Mouse (Mus musculus): ENCODE results near the gene Tlcd1. TPM values are rescaled to one million over a fixed set of nuclear protein-coding genes. Genes with fewer than 3 reads are reported as not detected.

Gene Tlcd1
- total and polyA plus RNA-seq, 2 experiments: 50.7 to 61.5 TPM

GRCm38 (mm10) chr11:78136132-78136531 lies 40.4 kb upstream of the Tlcd1 start:
- Histone ChIP-seq H3K27ac (replicated peaks; ENCODE audit: insufficient read depth, low read depth, low read length) (no peak overlapping the region; the same call in 1 of the 2 replicates), H3K4me3 (ENCODE audit: insufficient read depth, low read depth, low read length) (no peak overlapping the region), H3K9ac (ENCODE audit: low read depth, low read length) (no peak overlapping the region), H3K27me3 (ENCODE audit: control insufficient read depth, insufficient read depth, low read length) (no peaks in the 10 kb centered on the region), H3K4me1 (ENCODE audit: control insufficient read depth, insufficient read depth, low read length) (peaks cover 38% of the 10 kb centered on the region), H3K36me3 (ENCODE audit: control insufficient read depth, insufficient read depth, low read length) (no peaks in the 10 kb centered on the region), H3K79me2 (ENCODE audit: control insufficient read depth, insufficient read depth, low read length) (peaks cover 46% of the 10 kb centered on the region; the same call in 1 of the 2 replicates)
- 10% methylated on average over 1 of the region's 1 CpGs for WGBS
- DNase-seq (ENCODE audit: extremely low read depth, low read depth, low spot score): no peak
- no peak for TF ChIP-seq CTCF (IDR thresholded peaks at IDR 0.05; ENCODE audit: low read depth, low read length)
- no peak for TF ChIP-seq POLR2A (IDR thresholded peaks at IDR 0.05; ENCODE audit: extremely low read depth, insufficient read depth, low read length)

GRCm38 (mm10) chr11:78137584-78137983 lies 38.9 kb upstream of the Tlcd1 start:
- peak; percentile 89 for DNase-seq (ENCODE audit: extremely low read depth, low read depth, low spot score)
- H3K36me3 ChIP-seq (ENCODE audit: control insufficient read depth, insufficient read depth, low read length): no peaks in the 10 kb centered on the region
- WGBS: 9% methylated on average over 4 of the region's 4 CpGs
- H3K27me3 ChIP-seq (ENCODE audit: control insufficient read depth, insufficient read depth, low read length): no peaks in the 10 kb centered on the region
- peaks cover 44% of the 10 kb centered on the region; the same call in 1 of the 2 replicates for H3K79me2 ChIP-seq (ENCODE audit: control insufficient read depth, insufficient read depth, low read length)
- no peak overlapping the region for H3K4me3 ChIP-seq (ENCODE audit: insufficient read depth, low read depth, low read length)
- H3K9ac ChIP-seq (ENCODE audit: low read depth, low read length): peak overlapping the region; percentile 63; the same call in 1 of the 2 replicates
- TF ChIP-seq CTCF (IDR thresholded peaks at IDR 0.05; ENCODE audit: low read depth, low read length): no peak
- peak overlapping the region; percentile 97 for H3K27ac ChIP-seq (replicated peaks; ENCODE audit: insufficient read depth, low read depth, low read length)
- peaks cover 36% of the 10 kb centered on the region for H3K4me1 ChIP-seq (ENCODE audit: control insufficient read depth, insufficient read depth, low read length)

- peaks cover 32% of the 10 kb centered on the region for H3K4me1 ChIP-seq (ENCODE audit: control insufficient read depth, insufficient read depth, low read length)
These were observed 38.5 kb upstream of the Tlcd1 start for GRCm38 (mm10) chr11:78138023-78138422.

GRCm38 (mm10) chr11:78140665-78141064 lies 35.8 kb upstream of the Tlcd1 start:
- TF ChIP-seq CTCF (IDR thresholded peaks at IDR 0.05; ENCODE audit: low read depth, low read length) (no peak), POLR2A (IDR thresholded peaks at IDR 0.05; ENCODE audit: extremely low read depth, insufficient read depth, low read length) (no peak)
- no peaks in the 10 kb centered on the region for H3K27me3 ChIP-seq (ENCODE audit: control insufficient read depth, insufficient read depth, low read length)
- H3K36me3 ChIP-seq (ENCODE audit: control insufficient read depth, insufficient read depth, low read length): peaks cover 22% of the 10 kb centered on the region
- peaks cover 16% of the 10 kb centered on the region for H3K4me1 ChIP-seq (ENCODE audit: control insufficient read depth, insufficient read depth, low read length)
- no peak overlapping the region for H3K27ac ChIP-seq (replicated peaks; ENCODE audit: insufficient read depth, low read depth, low read length)
- H3K9ac ChIP-seq (ENCODE audit: low read depth, low read length): no peak overlapping the region
- DNase-seq (ENCODE audit: extremely low read depth, low read depth, low spot score): no peak
- WGBS: 66% methylated on average over 5 of the region's 5 CpGs
- no peak overlapping the region for H3K4me3 ChIP-seq (ENCODE audit: insufficient read depth, low read depth, low read length)
- peaks cover 41% of the 10 kb centered on the region; the same call in 1 of the 2 replicates for H3K79me2 ChIP-seq (ENCODE audit: control insufficient read depth, insufficient read depth, low read length)

More at GRCm38 (mm10) chr11:78138023-78138422, 38.5 kb upstream of the Tlcd1 start:
- Histone ChIP-seq H3K79me2 (ENCODE audit: control insufficient read depth, insufficient read depth, low read length) (peaks cover 45% of the 10 kb centered on the region; the same call in 1 of the 2 replicates), H3K4me3 (ENCODE audit: insufficient read depth, low read depth, low read length) (no peak overlapping the region), H3K27me3 (ENCODE audit: control insufficient read depth, insufficient read depth, low read length) (no peaks in the 10 kb centered on the region), H3K27ac (replicated peaks; ENCODE audit: insufficient read depth, low read depth, low read length) (peak overlapping the region; percentile 97), H3K36me3 (ENCODE audit: control insufficient read depth, insufficient read depth, low read length) (peaks cover under 1% of the 10 kb centered on the region; the same call in 1 of the 2 replicates), H3K9ac (ENCODE audit: low read depth, low read length) (peak overlapping the region; percentile 26; the same call in 1 of the 2 replicates)
- TF ChIP-seq POLR2A (IDR thresholded peaks at IDR 0.05; ENCODE audit: extremely low read depth, insufficient read depth, low read length): no peak
- DNase-seq (ENCODE audit: extremely low read depth, low read depth, low spot score): peak; percentile 64
- WGBS: 19% methylated on average over 3 of the region's 3 CpGs

- Histone ChIP-seq H3K9ac (ENCODE audit: low read depth, low read length) (no peak overlapping the region), H3K4me1 (ENCODE audit: control insufficient read depth, insufficient read depth, low read length) (peaks cover 5% of the 10 kb centered on the region), H3K79me2 (ENCODE audit: control insufficient read depth, insufficient read depth, low read length) (peaks cover 33% of the 10 kb centered on the region; the same call in 1 of the 2 replicates), H3K36me3 (ENCODE audit: control insufficient read depth, insufficient read depth, low read length) (peaks cover 30% of the 10 kb centered on the region), H3K4me3 (ENCODE audit: insufficient read depth, low read depth, low read length) (no peak overlapping the region), H3K27ac (replicated peaks; ENCODE audit: insufficient read depth, low read depth, low read length) (no peak overlapping the region), H3K27me3 (ENCODE audit: control insufficient read depth, insufficient read depth, low read length) (no peaks in the 10 kb centered on the region)
- WGBS: 82% methylated on average over 2 of the region's 2 CpGs
- TF ChIP-seq POLR2A (IDR thresholded peaks at IDR 0.05; ENCODE audit: extremely low read depth, insufficient read depth, low read length) (no peak), CTCF (IDR thresholded peaks at IDR 0.05; ENCODE audit: low read depth, low read length) (no peak)
- DNase-seq (ENCODE audit: extremely low read depth, low read depth, low spot score): no peak
These were observed 33.0 kb upstream of the Tlcd1 start for GRCm38 (mm10) chr11:78143520-78143919.

- TF ChIP-seq CTCF (IDR thresholded peaks at IDR 0.05; ENCODE audit: low read depth, low read length) (peak; percentile 27; the same call in 1 of the 2 replicates), POLR2A (IDR thresholded peaks at IDR 0.05; ENCODE audit: extremely low read depth, insufficient read depth, low read length) (no peak)
- 87% methylated on average over 5 of the region's 5 CpGs for WGBS
- H3K36me3 ChIP-seq (ENCODE audit: control insufficient read depth, insufficient read depth, low read length): peaks cover 35% of the 10 kb centered on the region
These were observed 30.3 kb upstream of the Tlcd1 start for GRCm38 (mm10) chr11:78146168-78146567.

More at GRCm38 (mm10) chr11:78146168-78146567, 30.3 kb upstream of the Tlcd1 start:
- no peak overlapping the region for H3K9ac ChIP-seq (ENCODE audit: low read depth, low read length)
- H3K4me3 ChIP-seq (ENCODE audit: insufficient read depth, low read depth, low read length): no peak overlapping the region
- no peak overlapping the region for H3K27ac ChIP-seq (replicated peaks; ENCODE audit: insufficient read depth, low read depth, low read length)
- H3K79me2 ChIP-seq (ENCODE audit: control insufficient read depth, insufficient read depth, low read length): peaks cover 23% of the 10 kb centered on the region; the same call in 1 of the 2 replicates
- no peaks in the 10 kb centered on the region for H3K27me3 ChIP-seq (ENCODE audit: control insufficient read depth, insufficient read depth, low read length)
- H3K4me1 ChIP-seq (ENCODE audit: control insufficient read depth, insufficient read depth, low read length): 0 out of 2 replicates have a peak, but pooled peaks cover 2% of the 10 kb centered on the region
- no peak for DNase-seq (ENCODE audit: extremely low read depth, low read depth, low spot score)
